Mouse (Mus musculus): ENCODE data around the gene Tbata. TPM values are rescaled to one million over a fixed set of nuclear protein-coding genes. Genes with fewer than 3 reads are reported as not detected.

Gene Tbata
- polyA plus RNA-seq, 1 experiment from 2014 or later: 0.25 TPM

GRCm38 (mm10) chr10:61147157-61148040, 24.4 kb upstream of the Tbata start, which contains the start of gene Sgpl1:
Gene Sgpl1 (minus strand): TSS chr10:61147703.
- H3K27ac ChIP-seq: peak within 1 kb of the TSS; percentile 94

GRCm38 (mm10) chr10:61149476-61149875, 22.3 kb upstream of the Tbata start:
- 79% methylated on average over 3 of the region's 3 CpGs for WGBS
- Histone ChIP-seq H3K36me3 (no peaks in the 10 kb centered on the region), H3K4me3 (no peak overlapping the region), H3K4me1 (replicated peaks) (peaks cover 30% of the 10 kb centered on the region), H3K27ac (no peak overlapping the region), H3K27me3 (ENCODE audit: insufficient read depth, poor library complexity, severe bottlenecking) (no peaks in the 10 kb centered on the region), H3K9me3 (no peaks in the 10 kb centered on the region)
- DNase-seq (ENCODE audit: low spot score): no peak

More at GRCm38 (mm10) chr10:61147157-61148040, 24.4 kb upstream of the Tbata start, which contains the start of gene Sgpl1:
- no peaks in the 10 kb centered on the region for H3K9me3 ChIP-seq
- WGBS: under 1% methylated on average over 82 of the region's 82 CpGs
- 0 out of 2 replicates have a peak, but pooled peaks cover 2% of the 10 kb centered on the region for H3K36me3 ChIP-seq
- DNase-seq (ENCODE audit: low spot score): peak; percentile 92
- H3K4me3 ChIP-seq: peak within 1 kb of the TSS; percentile 96
- peaks cover 30% of the 10 kb centered on the region for H3K4me1 ChIP-seq (replicated peaks)
- no peaks in the 10 kb centered on the region for H3K27me3 ChIP-seq (ENCODE audit: insufficient read depth, poor library complexity, severe bottlenecking)

- no peak overlapping the region for H3K4me3 ChIP-seq
- peaks cover 22% of the 10 kb centered on the region for H3K4me1 ChIP-seq (replicated peaks)
- no peaks in the 10 kb centered on the region for H3K9me3 ChIP-seq
- no peak overlapping the region for H3K27ac ChIP-seq
- H3K36me3 ChIP-seq: no peaks in the 10 kb centered on the region
- DNase-seq (ENCODE audit: low spot score): no peak
- 65% methylated on average over 6 of the region's 6 CpGs for WGBS
- H3K27me3 ChIP-seq (ENCODE audit: insufficient read depth, poor library complexity, severe bottlenecking): no peaks in the 10 kb centered on the region
These were observed 21.1 kb upstream of the Tbata start for GRCm38 (mm10) chr10:61150616-61151015.

GRCm38 (mm10) chr10:61152131-61152530, 19.6 kb upstream of the Tbata start:
- no peak for DNase-seq (ENCODE audit: low spot score)
- peaks cover 10% of the 10 kb centered on the region; the same call in 1 of the 2 replicates for H3K4me1 ChIP-seq (replicated peaks)
- no peak overlapping the region for H3K4me3 ChIP-seq
- H3K27ac ChIP-seq: no peak overlapping the region
- H3K36me3 ChIP-seq: no peaks in the 10 kb centered on the region
- H3K9me3 ChIP-seq: no peaks in the 10 kb centered on the region
- no peaks in the 10 kb centered on the region for H3K27me3 ChIP-seq (ENCODE audit: insufficient read depth, poor library complexity, severe bottlenecking)

GRCm38 (mm10) chr10:61155611-61156010, 16.1 kb upstream of the Tbata start:
- WGBS: 81% methylated on average over 3 of the region's 3 CpGs
- Histone ChIP-seq H3K4me3 (no peak overlapping the region), H3K27ac (no peak overlapping the region), H3K9me3 (no peaks in the 10 kb centered on the region), H3K36me3 (no peaks in the 10 kb centered on the region), H3K27me3 (ENCODE audit: insufficient read depth, poor library complexity, severe bottlenecking) (no peaks in the 10 kb centered on the region), H3K4me1 (replicated peaks) (no peaks in the 10 kb centered on the region)
- DNase-seq (ENCODE audit: low spot score): no peak

GRCm38 (mm10) chr10:61156453-61156852, 15.3 kb upstream of the Tbata start:
- H3K27me3 ChIP-seq (ENCODE audit: insufficient read depth, poor library complexity, severe bottlenecking): no peaks in the 10 kb centered on the region
- 94% methylated on average over 2 of the region's 2 CpGs for WGBS

GRCm38 (mm10) chr10:61158594-61158993, 13.2 kb upstream of the Tbata start:
- H3K27ac ChIP-seq: no peak overlapping the region
- 89% methylated on average over 3 of the region's 3 CpGs for WGBS
- DNase-seq (ENCODE audit: low spot score): no peak
- H3K27me3 ChIP-seq (ENCODE audit: insufficient read depth, poor library complexity, severe bottlenecking): no peaks in the 10 kb centered on the region
- H3K9me3 ChIP-seq: no peaks in the 10 kb centered on the region
- H3K4me3 ChIP-seq: no peak overlapping the region
- no peaks in the 10 kb centered on the region for H3K4me1 ChIP-seq (replicated peaks)
- H3K36me3 ChIP-seq: no peaks in the 10 kb centered on the region

More at GRCm38 (mm10) chr10:61156453-61156852, 15.3 kb upstream of the Tbata start:
- H3K4me3 ChIP-seq: no peak overlapping the region
- DNase-seq (ENCODE audit: low spot score): no peak
- H3K36me3 ChIP-seq: no peaks in the 10 kb centered on the region
- H3K4me1 ChIP-seq (replicated peaks): no peaks in the 10 kb centered on the region
- no peaks in the 10 kb centered on the region for H3K9me3 ChIP-seq
- H3K27ac ChIP-seq: no peak overlapping the region

GRCm38 (mm10) chr10:61160089-61160488, 11.7 kb upstream of the Tbata start:
- Histone ChIP-seq H3K27me3 (ENCODE audit: insufficient read depth, poor library complexity, severe bottlenecking) (no peaks in the 10 kb centered on the region), H3K9me3 (no peaks in the 10 kb centered on the region), H3K27ac (no peak overlapping the region), H3K4me1 (replicated peaks) (no peaks in the 10 kb centered on the region), H3K36me3 (no peaks in the 10 kb centered on the region), H3K4me3 (no peak overlapping the region)
- DNase-seq (ENCODE audit: low spot score): no peak
- WGBS: 85% methylated on average over 7 of the region's 7 CpGs

GRCm38 (mm10) chr10:61160671-61161070, 11.1 kb upstream of the Tbata start:
- no peaks in the 10 kb centered on the region for H3K36me3 ChIP-seq
- no peaks in the 10 kb centered on the region for H3K9me3 ChIP-seq
- no peak for DNase-seq (ENCODE audit: low spot score)
- no peaks in the 10 kb centered on the region for H3K27me3 ChIP-seq (ENCODE audit: insufficient read depth, poor library complexity, severe bottlenecking)
- no peak overlapping the region for H3K27ac ChIP-seq
- no peak overlapping the region for H3K4me3 ChIP-seq
- no peaks in the 10 kb centered on the region for H3K4me1 ChIP-seq (replicated peaks)
- WGBS: 84% methylated on average over 4 of the region's 4 CpGs

GRCm38 (mm10) chr10:61162366-61162765, 9.4 kb upstream of the Tbata start:
- Histone ChIP-seq H3K9me3 (no peaks in the 10 kb centered on the region), H3K27me3 (ENCODE audit: insufficient read depth, poor library complexity, severe bottlenecking) (no peaks in the 10 kb centered on the region), H3K36me3 (no peaks in the 10 kb centered on the region), H3K4me1 (replicated peaks) (no peaks in the 10 kb centered on the region), H3K27ac (no peak overlapping the region), H3K4me3 (no peak overlapping the region)
- no peak for DNase-seq (ENCODE audit: low spot score)
- 79% methylated on average over 3 of the region's 3 CpGs for WGBS

GRCm38 (mm10) chr10:61167333-61168096, 4.2 kb upstream of the Tbata start:
- H3K36me3 ChIP-seq: no peaks in the 10 kb centered on the region
- DNase-seq (ENCODE audit: low spot score): no peak

GRCm38 (mm10) chr10:61168393-61168792, 3.4 kb upstream of the Tbata start:
- no peaks in the 10 kb centered on the region for H3K4me1 ChIP-seq (replicated peaks)
- H3K27ac ChIP-seq: no peak overlapping the region
- no peak for DNase-seq (ENCODE audit: low spot score)
- no peaks in the 10 kb centered on the region for H3K36me3 ChIP-seq
- no peaks in the 10 kb centered on the region for H3K27me3 ChIP-seq (ENCODE audit: insufficient read depth, poor library complexity, severe bottlenecking)
- H3K9me3 ChIP-seq: no peaks in the 10 kb centered on the region
- 64% methylated on average over 2 of the region's 2 CpGs for WGBS
- no peak overlapping the region for H3K4me3 ChIP-seq

More at GRCm38 (mm10) chr10:61167333-61168096, 4.2 kb upstream of the Tbata start:
- Histone ChIP-seq H3K4me1 (replicated peaks) (no peaks in the 10 kb centered on the region), H3K4me3 (no peak overlapping the region), H3K27ac (no peak overlapping the region), H3K9me3 (no peaks in the 10 kb centered on the region), H3K27me3 (ENCODE audit: insufficient read depth, poor library complexity, severe bottlenecking) (no peaks in the 10 kb centered on the region)
- WGBS: 81% methylated on average over 9 of the region's 9 CpGs

- Histone ChIP-seq H3K27ac (no peak overlapping the region), H3K4me1 (replicated peaks) (peaks cover 15% of the 10 kb centered on the region), H3K4me3 (no peak overlapping the region), H3K9me3 (no peaks in the 10 kb centered on the region), H3K36me3 (no peaks in the 10 kb centered on the region), H3K27me3 (ENCODE audit: insufficient read depth, poor library complexity, severe bottlenecking) (peaks cover 28% of the 10 kb centered on the region)
- 82% methylated on average over 4 of the region's 4 CpGs for WGBS
- DNase-seq (ENCODE audit: low spot score): no peak
These were observed 742 bp downstream of the Tbata start for GRCm38 (mm10) chr10:61172496-61172895.

All from hindbrain, embryonic 10.5 days (tissue).